ENCODE assay signal across 18 mouse cellular contexts in genomic region chr1:66562332-66562731, GRCm38 (mm10).
"Had no signal": no experiment of that assay in that cellular context is flagged by ENCODE, and none has a peak within 500 bp of the region (broad histone marks: within the 10 kb centered on the region; RNA-seq: fewer than 3 reads in every experiment).

No protein-coding gene starts in this region.

- H3K4me2 ChIP-seq: limb, embryonic 15.5 days; liver, embryonic 11.5 days; lung, embryonic 14.5 days; midbrain, embryonic 12.5 days had no signal

- H3K36me3 ChIP-seq: limb, embryonic 15.5 days; midbrain, embryonic 12.5 days had no signal

- H3K27me3 ChIP-seq: limb, embryonic 15.5 days; midbrain, embryonic 12.5 days had no signal

- H3K27ac ChIP-seq: kidney, postnatal 0 days; layer of hippocampus, adult 2 months; limb, embryonic 15.5 days; liver, embryonic 14.5 days; macrophage; midbrain, embryonic 12.5 days had no signal

- DNase-seq: kidney, adult 2 months; kidney, postnatal 25 days; layer of hippocampus, adult 9-11 months; liver, postnatal 0 days; lung, embryonic 14.5 days; thymus, adult 18-20 months; thymus, postnatal 36 days had no signal

- H3K9me3 ChIP-seq: limb, embryonic 15.5 days; midbrain, embryonic 12.5 days had no signal

- ATAC-seq: intestine, postnatal 0 days; liver, postnatal 0 days; lung, postnatal 0 days; midbrain, embryonic 16.5 days had no signal

- H3K9ac ChIP-seq: limb, embryonic 15.5 days; liver, embryonic 14.5 days; liver, postnatal 0 days; lung, embryonic 14.5 days; midbrain, embryonic 12.5 days had no signal

- H3K4me1 ChIP-seq: midbrain, embryonic 12.5 days had no signal

- H3K4me3 ChIP-seq: layer of hippocampus, adult 2 months; limb, embryonic 15.5 days; midbrain, embryonic 12.5 days; myocyte had no signal
